Mouse (Mus musculus) brain, embryonic 14.5 days (tissue): ENCODE results near the gene Fry.

Experiments used
- CTCF ChIP-seq: fragments of 200-500 bp; IDR thresholded peaks from 2 replicates; pipeline ENCODE4 v1.5.1; 2012; ENCODE audit warnings: inconsistent platforms, mild to moderate bottlenecking, moderate library complexity, borderline replicate concordance; ENCODE audit not compliant: insufficient read depth, insufficient read length; ENCODE audit errors: extremely low read depth
- POLR2A ChIP-seq: fragments of 200-500 bp; IDR thresholded peaks from 2 replicates; pipeline ENCODE4 v1.6.1; 2012; ENCODE audit warnings: mild to moderate bottlenecking, inconsistent platforms, borderline replicate concordance; ENCODE audit not compliant: poor library complexity, insufficient read depth, insufficient read length, severe bottlenecking; ENCODE audit errors: extremely low read depth

DNA sequence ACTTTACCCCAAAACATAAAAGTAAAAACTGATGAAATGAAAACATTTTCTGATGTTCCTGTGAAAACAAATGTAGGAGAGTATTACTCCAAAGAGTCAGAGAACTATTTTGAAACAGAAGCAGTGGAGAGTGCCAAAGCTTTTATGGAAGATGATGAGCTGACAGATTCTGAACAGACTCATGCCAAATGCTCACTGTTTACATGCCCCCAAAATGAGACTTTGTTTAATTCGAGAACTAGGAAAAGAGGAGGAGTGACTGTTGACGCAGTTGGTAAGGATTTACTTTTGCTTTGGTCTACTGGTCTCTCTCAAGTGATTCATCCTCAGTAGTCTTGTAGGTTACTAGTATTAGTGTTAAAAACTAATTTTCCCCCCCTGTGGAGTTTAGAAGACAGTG, 424.7 kb downstream of the Fry start:
- TF ChIP-seq CTCF (no peak), POLR2A (no peak)
